Mouse (Mus musculus) brain, embryonic 14.5 days (tissue): ENCODE results near the gene Islr2.

Experiments
- CTCF ChIP-seq: fragments of 200-500 bp; IDR thresholded peaks from 2 replicates; pipeline ENCODE4 v1.5.1; 2012; ENCODE audit warnings: inconsistent platforms, mild to moderate bottlenecking, moderate library complexity, borderline replicate concordance; ENCODE audit not compliant: insufficient read depth, insufficient read length; ENCODE audit errors: extremely low read depth
- POLR2A ChIP-seq: fragments of 200-500 bp; IDR thresholded peaks from 2 replicates; pipeline ENCODE4 v1.6.1; 2012; ENCODE audit warnings: mild to moderate bottlenecking, inconsistent platforms, borderline replicate concordance; ENCODE audit not compliant: poor library complexity, insufficient read depth, insufficient read length, severe bottlenecking; ENCODE audit errors: extremely low read depth

DNA sequence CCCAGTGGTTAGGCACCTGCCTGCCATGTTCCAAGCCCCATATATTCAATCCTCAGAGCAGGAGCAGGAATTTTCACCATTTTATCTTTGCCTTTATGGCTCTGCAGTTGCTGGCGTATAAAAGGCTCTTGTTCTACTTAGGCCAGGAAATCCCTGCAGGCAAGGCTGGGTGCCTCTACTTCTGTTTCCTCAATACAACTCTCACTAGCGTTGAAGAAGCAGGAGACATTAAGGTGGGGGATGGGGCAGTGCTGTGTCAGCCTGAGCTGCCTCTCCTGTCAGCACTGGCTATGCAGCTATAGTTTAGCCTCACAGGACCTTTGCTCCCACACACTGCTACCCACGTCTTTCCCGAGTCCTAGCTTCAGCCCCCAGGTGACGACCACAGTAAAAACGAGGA lies 27.6 kb upstream of the Islr2 start:
- TF ChIP-seq CTCF (no peak), POLR2A (no peak)
